8 mouse cellular contexts compared by ENCODE assay signal in the genomic region with DNA sequence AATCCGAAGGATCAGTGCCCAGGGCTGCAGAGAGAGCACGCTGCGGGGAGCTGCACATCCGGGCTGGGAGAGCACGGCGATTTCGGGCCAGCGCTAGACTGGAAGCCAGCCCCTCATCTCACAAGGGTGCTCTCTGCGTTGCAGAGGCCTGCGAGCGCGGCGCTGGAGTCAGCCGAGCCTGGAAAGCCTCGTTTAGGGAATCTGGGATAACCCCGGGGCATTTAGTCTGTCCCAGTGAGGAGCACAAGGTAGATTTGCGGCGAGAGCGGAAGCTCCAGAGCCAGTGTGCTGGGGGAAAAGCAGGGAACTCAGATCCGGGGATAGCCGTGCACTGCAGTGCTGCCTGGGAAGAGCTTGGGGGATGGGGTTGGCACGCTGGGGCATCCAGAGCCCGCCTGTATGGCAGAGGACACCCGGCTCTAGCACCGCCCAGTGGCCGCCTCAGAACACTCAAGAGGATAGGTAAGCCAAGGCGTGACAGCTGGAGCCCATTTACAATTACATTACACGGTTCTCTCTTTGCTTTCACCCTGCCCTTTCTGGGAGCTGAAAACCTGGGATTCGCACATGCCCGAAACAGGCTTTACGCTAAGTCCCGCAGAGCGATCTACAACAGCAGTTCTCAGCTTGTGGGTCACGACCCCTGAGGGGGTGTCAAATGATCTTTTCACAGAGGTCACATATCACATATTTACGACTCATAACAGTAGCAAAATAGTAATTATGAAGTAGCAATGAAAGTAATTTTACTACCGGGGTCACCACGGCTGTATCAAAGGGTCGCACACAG.
DNase-seq lines count a peak whose midpoint lies in the region; ATAC-seq and TF ChIP-seq lines count a peak whose summit lies in the region.

No protein-coding gene starts in this region.

- TF ChIP-seq CTCF in cerebellum, adult 2 months (IDR thresholded peaks at IDR 0.05; ENCODE audit: borderline replicate concordance, insufficient read depth, low read depth, low read length): peak; percentile 79
- peak; percentile 79 for TF ChIP-seq CTCF in layer of hippocampus, adult 2 months (conservative IDR thresholded peaks at IDR 0.05)
- TF ChIP-seq CTCF in liver, postnatal 0 days (IDR thresholded peaks at IDR 0.05; ENCODE audit: low read depth): peak; percentile 66

- H3K4me2 ChIP-seq in liver, postnatal 0 days (ENCODE audit: low read depth, low read length): peak overlapping the region; percentile 85
- H3K4me2 ChIP-seq in neural tube, embryonic 14.5 days (ENCODE audit: low read depth, low read length): peak overlapping the region; percentile 100

- DNase-seq in ES-CJ7 (ENCODE audit: low read depth, low spot score): peak; percentile 88
- DNase-seq in cerebellum, adult 2 months: peak; percentile 85
- DNase-seq in hindbrain, embryonic 10.5 days (ENCODE audit: low spot score): peak; percentile 79
- DNase-seq in layer of hippocampus, adult 2 months (ENCODE audit: low spot score in 2 of 2): peak; percentile 74 to 84
- peak; percentile 74 for DNase-seq in liver, postnatal 0 days
- DNase-seq in thymus, postnatal 0 days (ENCODE audit: low spot score): peak; percentile 60

- H3K4me3 ChIP-seq in cerebellum, adult 2 months (replicated peaks; ENCODE audit: insufficient read depth, low read depth, low read length): peak overlapping the region; percentile 61
- peak overlapping the region; percentile 59 for H3K4me3 ChIP-seq in hindbrain, embryonic 10.5 days
- H3K4me3 ChIP-seq in layer of hippocampus, adult 2 months: peak overlapping the region; percentile 71
- H3K4me3 ChIP-seq in liver, postnatal 0 days (ENCODE audit: low read depth, low read length): peak overlapping the region; percentile 48
- H3K4me3 ChIP-seq in neural tube, embryonic 14.5 days (ENCODE audit: low read depth, low read length): peak overlapping the region; percentile 42

- H3K27ac ChIP-seq in cerebellum, adult 2 months (ENCODE audit: insufficient read depth, low read length): peak overlapping the region; percentile 22; the same call in 1 of the 2 replicates
- peak overlapping the region; percentile 88 for H3K27ac ChIP-seq in hindbrain, embryonic 10.5 days
- H3K27ac ChIP-seq in layer of hippocampus, adult 2 months: peak overlapping the region; percentile 92
- H3K27ac ChIP-seq in liver, postnatal 0 days (ENCODE audit: low read depth): no peak overlapping the region
- H3K27ac ChIP-seq in neural tube, embryonic 14.5 days (ENCODE audit: low read depth, low read length): peak overlapping the region; percentile 81

- H3K9me3 ChIP-seq in hindbrain, embryonic 10.5 days: no peaks in the 10 kb centered on the region
- no peaks in the 10 kb centered on the region for H3K9me3 ChIP-seq in liver, postnatal 0 days (ENCODE audit: low read length)
- no peaks in the 10 kb centered on the region for H3K9me3 ChIP-seq in neural tube, embryonic 14.5 days (ENCODE audit: control insufficient read depth, low read length)

- H3K36me3 ChIP-seq in hindbrain, embryonic 10.5 days: no peaks in the 10 kb centered on the region
- H3K36me3 ChIP-seq in liver, postnatal 0 days (replicated peaks; ENCODE audit: insufficient read depth, low read length): no peaks in the 10 kb centered on the region
- no peaks in the 10 kb centered on the region for H3K36me3 ChIP-seq in neural tube, embryonic 14.5 days (ENCODE audit: control insufficient read depth, insufficient read depth, low read length)

- 0 out of 2 replicates have a peak, but pooled peaks have one; percentile 19 for TF ChIP-seq POLR2A in cerebellum, adult 2 months (IDR thresholded peaks at IDR 0.05; ENCODE audit: borderline replicate concordance, insufficient read depth, low read length)

- H3K27me3 ChIP-seq in cerebellum, adult 2 months (ENCODE audit: control insufficient read depth, insufficient read depth, low read length): no peaks in the 10 kb centered on the region; the same call in 1 of the 2 replicates
- peaks cover 88% of the 10 kb centered on the region for H3K27me3 ChIP-seq in hindbrain, embryonic 10.5 days (ENCODE audit: insufficient read depth, poor library complexity, severe bottlenecking)
- H3K27me3 ChIP-seq in liver, postnatal 0 days (ENCODE audit: insufficient read depth, low read length): peaks cover 22% of the 10 kb centered on the region
- no peaks in the 10 kb centered on the region for H3K27me3 ChIP-seq in neural tube, embryonic 14.5 days (ENCODE audit: control insufficient read depth, insufficient read depth, low read length)

- no peaks in the 10 kb centered on the region for H3K4me1 ChIP-seq in cerebellum, adult 2 months (ENCODE audit: control insufficient read depth, insufficient read depth, low read length)
- peaks cover 53% of the 10 kb centered on the region for H3K4me1 ChIP-seq in hindbrain, embryonic 10.5 days (replicated peaks)
- peaks cover 13% of the 10 kb centered on the region for H3K4me1 ChIP-seq in liver, postnatal 0 days (ENCODE audit: insufficient read depth)
- H3K4me1 ChIP-seq in neural tube, embryonic 14.5 days (ENCODE audit: control insufficient read depth, insufficient read depth, low read length): peaks cover 14% of the 10 kb centered on the region

- WGBS in cerebellum, adult 2 months: 9% methylated on average over 38 of the region's 38 CpGs
- WGBS in hindbrain, embryonic 10.5 days: 6% methylated on average over 38 of the region's 38 CpGs
- 9% methylated on average over 38 of the region's 38 CpGs for WGBS in liver, postnatal 0 days (ENCODE audit: insufficient replicate concordance)
- 4% methylated on average over 38 of the region's 38 CpGs for WGBS in neural tube, embryonic 14.5 days

- TF ChIP-seq EP300 in liver, postnatal 0 days (IDR thresholded peaks at IDR 0.05; ENCODE audit: low read depth): no peak

- ATAC-seq in frontal cortex, adult (ENCODE audit: low TSS enrichment): peak; percentile 86
- peak; percentile 89 for ATAC-seq in liver, postnatal 0 days
- peak; percentile 96 for ATAC-seq in neural tube, embryonic 14.5 days (ENCODE audit: low read depth)

- peak overlapping the region; percentile 30; the same call in 1 of the 2 replicates for H3K9ac ChIP-seq in liver, postnatal 0 days (replicated peaks)
- H3K9ac ChIP-seq in neural tube, embryonic 14.5 days (replicated peaks; ENCODE audit: low read depth, low read length): peak overlapping the region; percentile 71
